Mouse (Mus musculus): ENCODE results near the gene Acbd4.

GRCm38 (mm10) chr11:103098531-103099190, 2.8 kb upstream of the Acbd4 start:
- no peak for TF ChIP-seq EP300 (optimal IDR thresholded peaks at IDR 0.05)
- no peak for TF ChIP-seq CTCF (IDR thresholded peaks at IDR 0.05; ENCODE audit: low read depth)

All from stomach, postnatal 0 days (tissue).